Mouse (Mus musculus) erythroblast, adult 5-6 weeks (primary cell): Measurements from ENCODE around the gene Ccdc106. TPM values are rescaled to one million over a fixed set of nuclear protein-coding genes. Genes with fewer than 3 reads are reported as not detected.
A peak's percentile ranks its signal among the peaks of the same experiment; 100 is the strongest.

Experiments used
- ATAC-seq: replicated peaks from 2 replicates; pipeline ENCODE4 v1.8.0; 2016; ENCODE audit warnings: moderate number of reproducible peaks, mild to moderate bottlenecking, moderate TSS enrichment, inconsistent platforms; ENCODE audit not compliant: poor library complexity, low FRiP score, severe bottlenecking
- total RNA-seq, 2 experiments: library from RNA; stranded (forward) in 1 of 2; stranded (reverse) in 1 of 2; fragments of 150-400 nt in 1 of 2; fragments of 200-764, 138-1000 nt in 1 of 2; gene quantifications; 2 replicates each; pipeline versions ENCODE4 v1.2.3 to v1.2.4; 2015 to 2017; ENCODE audit warnings: low replicate concordance in 2 of 2

Gene Ccdc106
- total RNA-seq, 2 experiments from 2014 or later: not detected

- ATAC-seq: no peak
These were observed 18.6 kb downstream of the Ccdc106 start for GRCm38 (mm10) chr7:5038940-5039339.

DNA sequence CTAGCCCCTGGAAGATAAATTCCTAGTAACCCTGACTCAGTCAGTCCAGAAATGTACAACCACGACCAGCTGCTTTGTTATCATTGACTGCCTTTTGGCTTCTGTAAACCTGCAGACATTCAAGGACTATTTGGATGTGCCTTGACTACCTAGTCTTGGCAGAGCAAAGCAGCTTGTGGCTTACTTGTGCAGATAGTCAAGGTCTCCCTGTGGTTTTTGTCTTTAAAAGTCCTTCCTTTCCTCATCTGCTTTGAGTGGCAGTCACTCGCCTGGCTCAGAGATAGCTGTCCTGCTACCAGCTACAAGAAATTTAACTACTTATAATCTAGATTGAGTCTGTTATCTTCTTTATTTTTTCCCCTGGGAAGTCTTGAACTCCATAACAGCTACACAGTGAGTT is 24.6 kb downstream of the Ccdc106 start:
- no peak for ATAC-seq

- no peak for ATAC-seq
These were observed 25.8 kb downstream of the Ccdc106 start for GRCm38 (mm10) chr7:5046112-5046511.

GRCm38 (mm10) chr7:5047313-5047712 is 27.0 kb downstream of the Ccdc106 start:
- 0 out of 2 replicates have a peak, but pooled peaks have one; percentile 55 for ATAC-seq

- no peak for ATAC-seq
These were observed 31.1 kb downstream of the Ccdc106 start, which contains the start of gene Zfp580 for GRCm38 (mm10) chr7:5051193-5052192. Gene Zfp580, plus strand, starts transcription at chr7:5051538.

- ATAC-seq: no peak
These were observed 32.1 kb downstream of the Ccdc106 start for GRCm38 (mm10) chr7:5052438-5052837.

- no peak for ATAC-seq
These were observed 32.6 kb downstream of the Ccdc106 start for GRCm38 (mm10) chr7:5052931-5053343.

GRCm38 (mm10) chr7:5053456-5054179 is 33.3 kb downstream of the Ccdc106 start:
- no peak for ATAC-seq

DNA sequence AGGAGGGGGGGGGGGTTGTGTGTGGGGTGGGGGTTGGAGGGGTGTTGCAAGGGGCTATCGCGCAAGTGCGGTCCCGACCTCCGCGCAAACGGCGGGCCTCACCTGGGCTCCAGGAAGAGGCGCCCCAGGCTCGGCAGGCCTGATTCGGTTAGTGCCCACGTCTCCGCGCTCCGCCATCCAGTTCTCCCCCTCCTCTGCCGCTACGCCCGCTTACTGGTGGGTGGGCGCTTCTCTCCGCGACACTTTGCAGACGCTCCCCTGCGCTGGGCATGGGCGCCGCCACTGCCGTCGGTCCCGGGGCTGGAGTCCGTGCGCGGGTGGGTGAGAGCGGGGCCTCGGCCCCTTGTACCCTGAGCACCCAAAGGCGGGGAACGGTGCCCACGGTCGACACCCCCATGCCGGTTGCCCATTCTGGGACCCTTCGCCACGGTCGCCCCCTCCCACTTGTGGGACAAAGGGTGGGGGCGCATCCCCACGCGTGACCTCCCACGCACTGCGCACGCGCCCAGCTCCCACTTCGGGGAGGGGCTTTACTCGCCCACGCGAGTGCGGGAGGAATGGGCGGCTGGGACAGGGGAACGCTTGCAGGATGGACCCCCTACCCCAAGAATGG is 36.4 kb downstream of the Ccdc106 start:
- no peak for ATAC-seq

DNA sequence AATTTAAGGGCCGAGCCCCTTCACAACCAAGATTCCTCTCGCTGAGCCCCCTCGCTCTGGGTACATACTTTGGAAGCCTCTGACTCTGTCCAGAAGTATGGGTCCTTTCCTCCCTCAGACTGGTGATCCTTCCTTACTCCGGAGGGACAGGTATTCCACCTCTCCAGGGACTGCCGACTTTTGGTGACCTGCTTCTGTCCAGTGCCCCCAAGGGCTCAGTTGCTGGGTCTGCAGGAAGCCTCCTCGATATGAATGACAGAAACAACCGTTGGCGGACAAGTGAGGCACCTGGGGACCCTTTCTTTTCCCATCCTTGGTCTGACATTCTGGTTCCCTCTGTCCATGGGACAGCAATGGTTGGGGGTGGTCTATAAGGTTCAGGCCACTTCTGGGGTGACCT is 37.0 kb downstream of the Ccdc106 start:
- no peak for ATAC-seq

- no peak for ATAC-seq
These were observed 37.5 kb downstream of the Ccdc106 start for GRCm38 (mm10) chr7:5057804-5058203.

GRCm38 (mm10) chr7:5058631-5059030 is 38.3 kb downstream of the Ccdc106 start:
- ATAC-seq: no peak

DNA sequence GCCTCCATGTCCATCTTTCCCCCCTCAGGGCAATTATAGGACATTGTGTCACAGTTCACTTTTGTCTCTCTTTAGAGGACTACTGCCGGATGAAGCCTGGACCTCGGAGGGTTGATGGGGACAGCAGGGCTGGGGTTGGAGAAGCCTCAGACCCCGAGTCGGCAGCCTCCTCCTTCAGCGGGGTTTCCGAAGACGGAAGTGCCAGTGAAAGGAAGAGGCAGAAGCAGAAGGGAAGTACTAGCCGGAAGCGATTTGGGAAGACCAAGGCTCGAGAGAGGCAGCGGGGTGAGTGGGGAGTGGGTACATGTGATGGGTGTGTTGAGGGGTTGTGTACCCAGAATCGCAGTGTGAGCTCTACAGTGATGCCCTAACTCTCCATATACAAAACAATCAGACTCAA is 39.1 kb downstream of the Ccdc106 start:
- no peak for ATAC-seq

- ATAC-seq: peak; percentile 67
These were observed 39.9 kb downstream of the Ccdc106 start for GRCm38 (mm10) chr7:5060239-5060731.

DNA sequence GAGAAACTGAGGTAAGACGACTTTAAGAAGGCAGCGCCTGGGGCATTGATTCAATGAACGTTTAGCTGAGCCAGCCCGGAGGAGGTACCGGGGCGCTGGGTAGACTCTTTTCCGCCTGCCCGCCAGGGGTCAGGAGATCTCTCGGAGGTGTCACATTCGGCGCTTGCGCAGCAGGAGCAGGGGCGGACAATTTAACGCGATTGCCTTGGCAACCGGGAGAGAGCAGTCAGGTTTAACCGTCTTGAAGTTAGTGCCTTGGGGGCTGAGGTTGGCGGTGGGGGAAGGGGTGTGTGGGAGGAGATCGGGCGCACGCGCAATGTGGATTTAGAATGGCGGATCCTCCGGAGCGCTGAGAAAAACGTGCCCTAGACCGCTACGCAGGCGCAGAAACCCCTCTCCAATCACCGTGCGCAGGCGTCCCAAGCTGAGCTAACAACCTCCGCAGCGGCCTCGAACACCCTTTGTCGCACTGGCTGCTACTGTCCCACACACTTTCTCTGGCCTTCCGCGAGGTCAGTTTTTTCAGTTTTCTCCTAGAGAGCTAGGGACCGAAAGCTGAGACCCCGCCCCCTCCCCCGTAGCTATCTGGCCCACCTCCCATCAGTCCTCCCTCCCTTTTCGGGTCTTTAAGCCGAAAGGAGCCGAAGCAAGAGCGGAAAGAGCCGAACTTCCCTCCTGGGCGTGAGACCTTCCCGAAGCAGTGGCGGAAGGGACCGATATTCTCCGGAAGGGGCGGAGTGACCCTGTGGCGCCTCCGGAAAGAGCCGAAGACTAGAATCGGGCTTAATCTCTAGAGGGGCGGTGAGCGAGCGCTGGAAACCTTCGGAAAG is 40.8 kb downstream of the Ccdc106 start:
- peak; percentile 84 for ATAC-seq

- peak; percentile 60 for ATAC-seq
These were observed 41.5 kb downstream of the Ccdc106 start, which contains the start of gene U2af2 for GRCm38 (mm10) chr7:5061774-5062359. Gene U2af2, plus strand, starts transcription at chr7:5062143.

- no peak for ATAC-seq
These were observed 42.1 kb downstream of the Ccdc106 start for GRCm38 (mm10) chr7:5062360-5063001.

- no peak for ATAC-seq
These were observed 44.5 kb downstream of the Ccdc106 start for GRCm38 (mm10) chr7:5064886-5065285.
